Mouse (Mus musculus): ENCODE results near the gene Tuba1c.

GRCm38 (mm10) chr15:99010896-99011295, 18.8 kb upstream of the Tuba1c start:
- no peak for TF ChIP-seq GATA1 (IDR thresholded peaks at IDR 0.05; ENCODE audit: low read length)
- TF ChIP-seq TAL1 (IDR thresholded peaks at IDR 0.05; ENCODE audit: low read length) = no peak

Measured in erythroblast, embryonic 14.5 days (primary cell).